Mouse (Mus musculus): ENCODE data around the gene Tmem98.

Tmem98 gene

DNA sequence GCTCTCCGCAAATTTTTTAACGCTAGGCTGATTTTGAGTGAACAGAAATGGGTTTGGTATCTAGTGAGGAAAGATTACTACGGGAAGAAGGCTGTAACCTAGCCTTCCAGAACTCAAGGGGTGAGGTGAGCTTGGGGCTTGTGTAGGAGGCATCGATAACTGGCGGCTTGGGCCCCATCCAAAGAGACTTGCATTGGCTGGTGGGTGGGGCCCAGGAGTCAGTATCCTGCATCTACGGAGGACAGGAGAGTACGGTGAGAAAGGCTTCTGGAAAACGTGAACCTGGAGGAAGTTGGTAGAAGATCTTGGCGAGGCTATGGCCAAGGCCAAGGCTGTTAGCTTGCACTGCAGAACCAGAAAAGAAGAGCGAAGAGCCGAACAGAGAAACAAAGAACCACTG lies 44.5 kb downstream of the Tmem98 start:
- DNase-seq (ENCODE audit: low spot score in 2 of 2): no peak

DNA sequence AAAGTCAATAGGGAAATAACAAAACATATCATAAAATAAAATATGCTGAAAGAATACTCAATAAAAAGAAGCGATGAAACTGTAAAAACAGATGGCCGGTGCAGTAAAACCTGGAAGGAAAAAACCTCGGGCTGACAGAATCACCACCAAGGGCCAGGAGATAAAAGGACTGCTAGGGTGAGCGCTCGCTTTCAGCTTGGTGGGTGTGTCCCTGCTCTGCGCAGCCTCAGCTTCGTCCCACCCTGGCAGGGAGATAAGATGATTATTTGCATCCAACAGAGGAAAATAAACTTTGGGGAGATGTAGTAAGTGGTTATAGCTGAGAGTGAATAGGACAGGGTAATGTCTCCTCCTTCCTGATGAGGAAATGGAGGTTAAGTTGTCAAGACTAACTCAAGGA lies 44.9 kb downstream of the Tmem98 start:
- no peak for DNase-seq (ENCODE audit: low spot score in 2 of 2)

- DNase-seq (ENCODE audit: low spot score in 2 of 2): no peak
These were observed 46.9 kb downstream of the Tmem98 start for GRCm38 (mm10) chr11:80856827-80857226.

GRCm38 (mm10) chr11:80858065-80858464 lies 48.1 kb downstream of the Tmem98 start, which contains the start of gene Spaca3:
Gene Spaca3 (plus strand): TSS chr11:80858365.
- no peak for DNase-seq (ENCODE audit: low spot score in 2 of 2)

DNA sequence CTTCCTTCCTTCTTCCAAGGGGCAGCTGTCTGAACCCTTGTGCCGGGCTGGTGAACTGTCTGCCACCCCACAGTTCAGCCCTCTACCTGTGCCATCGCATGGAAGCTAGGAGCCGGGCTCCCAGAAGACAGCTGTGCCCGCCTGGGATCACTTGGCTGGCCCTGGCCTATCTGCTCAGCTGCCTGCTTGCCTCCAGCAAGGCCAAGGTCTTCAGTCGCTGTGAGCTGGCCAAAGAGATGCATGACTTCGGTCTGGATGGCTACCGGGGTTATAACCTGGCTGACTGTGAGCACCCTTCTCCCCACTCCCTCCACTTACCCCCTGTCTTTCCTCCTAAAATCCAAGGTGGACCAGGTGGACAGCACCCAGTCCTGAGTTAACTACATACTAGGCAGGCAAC lies 53.0 kb downstream of the Tmem98 start:
- no peak for DNase-seq (ENCODE audit: low spot score in 2 of 2)

DNA sequence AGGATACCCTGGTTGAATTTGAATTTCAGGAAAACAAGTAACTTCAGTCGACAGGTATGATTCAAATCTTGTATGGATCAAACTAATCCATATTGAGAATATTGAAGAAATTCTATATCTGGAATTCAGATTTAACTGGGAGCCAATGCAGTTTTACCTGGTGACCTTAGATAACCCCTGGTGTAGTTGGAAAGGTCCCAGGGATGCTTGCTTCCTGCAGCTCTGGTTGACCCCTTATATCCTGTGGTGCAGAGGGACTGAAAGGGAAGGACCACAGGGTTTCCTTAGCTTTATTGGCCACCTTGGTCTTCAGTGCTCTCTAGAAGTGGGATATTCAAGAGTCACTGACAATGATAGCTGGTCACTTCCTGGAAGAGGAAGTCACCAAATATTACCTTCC lies 58.1 kb downstream of the Tmem98 start:
- no peak for DNase-seq (ENCODE audit: low spot score in 2 of 2)

Data from cerebellum, postnatal 4 days (tissue).